Mouse (Mus musculus) retina, embryonic 14.5 days (tissue): ENCODE results near the gene Baz1b.

Source experiments
- DNase-seq: peaks from one replicate; pipeline ENCODE4 v3.0.0-alpha.2; 2015; ENCODE audit warnings: low spot score

The Baz1b gene

DNA sequence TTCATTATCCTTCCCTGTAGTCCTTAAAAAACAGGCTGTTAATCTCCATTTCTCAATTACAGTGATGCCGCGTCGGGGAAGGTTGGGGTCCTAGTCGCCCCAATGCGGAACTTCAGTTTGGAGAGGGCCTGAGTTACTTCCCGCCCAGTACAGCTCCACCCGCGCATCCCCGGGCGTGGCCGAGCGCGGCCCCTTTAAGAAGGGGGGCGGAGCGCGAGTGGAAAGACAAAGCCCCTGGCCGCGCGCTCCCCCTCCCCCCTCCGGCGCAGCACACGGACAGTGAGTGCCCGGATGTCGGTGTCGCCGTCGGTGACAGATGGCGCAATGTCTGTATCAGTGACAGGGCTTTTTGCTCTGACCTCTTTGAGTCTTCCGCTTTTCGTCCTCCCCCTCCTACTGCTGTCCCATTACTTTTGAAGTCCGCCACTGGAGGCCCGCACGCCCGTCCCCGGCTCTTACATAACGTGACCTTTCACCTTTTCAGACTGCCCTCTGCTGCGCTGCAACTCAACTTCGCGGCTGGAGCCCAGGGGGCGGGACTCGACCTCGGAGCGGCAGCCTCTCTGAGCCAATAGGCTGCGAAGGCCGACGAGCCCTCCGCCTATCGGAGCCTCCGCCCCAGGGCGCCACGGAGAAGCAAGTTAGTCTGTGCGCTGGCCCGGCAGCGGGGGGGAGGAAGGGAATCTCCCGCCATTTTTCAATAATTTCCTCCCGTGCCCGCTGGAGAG, at the start of gene Baz1b:
Baz1b (plus strand) TSS at position 644 of the 728 bp plus-strand sequence.
- peak; percentile 98 for DNase-seq

DNA sequence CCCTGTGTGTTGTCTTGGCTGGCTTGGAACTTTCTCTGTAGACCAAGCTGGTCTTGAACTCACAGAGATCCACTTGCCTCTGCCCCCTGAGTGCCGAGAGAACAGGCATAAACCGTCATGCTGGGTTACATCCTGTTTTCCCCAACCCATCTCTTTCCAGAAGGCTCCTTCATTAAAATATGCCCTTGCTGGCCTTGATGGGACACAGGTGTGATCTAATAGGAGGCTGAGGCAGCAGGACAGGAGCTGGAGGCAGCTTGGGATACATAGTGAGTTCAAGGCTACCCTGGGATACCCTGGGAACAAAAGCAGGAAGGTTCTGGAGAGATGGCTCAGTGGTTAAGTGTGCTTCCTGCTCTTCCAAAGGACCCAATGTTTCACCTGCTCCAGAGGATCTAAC, 47.2 kb upstream of the Baz1b start:
- no peak for DNase-seq

DNA sequence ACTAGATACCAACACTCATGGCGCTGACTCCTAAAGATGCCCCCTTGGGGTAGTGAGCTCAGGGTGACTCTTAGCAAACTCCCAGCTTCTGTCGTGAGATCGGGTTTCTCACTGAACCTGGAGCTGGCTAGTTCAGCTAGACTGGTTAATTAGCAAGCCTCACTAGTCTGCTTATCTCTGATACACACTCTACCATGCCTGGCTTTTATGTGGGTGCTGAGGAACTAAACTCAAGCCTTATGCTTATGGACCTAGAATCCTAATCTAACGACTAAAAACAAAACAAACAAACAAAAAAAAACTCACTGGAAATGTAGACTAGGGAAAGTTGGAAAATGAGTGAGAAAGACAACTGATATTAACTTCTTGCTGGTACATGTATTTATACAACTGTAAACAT, 42.6 kb upstream of the Baz1b start:
- no peak for DNase-seq

DNA sequence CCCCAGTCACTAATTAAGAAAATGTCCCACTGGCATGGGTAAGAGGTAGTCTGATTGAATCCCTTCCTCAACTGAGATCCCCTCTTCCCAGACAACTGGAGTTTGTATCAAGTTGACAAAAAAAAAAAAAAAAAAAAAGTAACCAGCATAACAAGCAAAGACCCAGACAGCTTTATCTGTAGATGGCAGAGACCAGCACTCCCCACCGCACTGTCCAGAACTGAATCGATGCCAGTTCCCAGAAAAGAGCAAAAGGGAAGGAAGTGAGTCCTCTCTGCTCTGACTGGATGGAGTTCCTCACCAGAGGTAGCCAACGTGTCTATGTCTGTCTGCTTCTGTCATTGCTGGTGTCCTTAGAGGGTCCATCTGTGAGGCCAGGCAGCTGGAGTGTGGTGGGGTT, 41.5 kb upstream of the Baz1b start:
- DNase-seq = no peak

DNA sequence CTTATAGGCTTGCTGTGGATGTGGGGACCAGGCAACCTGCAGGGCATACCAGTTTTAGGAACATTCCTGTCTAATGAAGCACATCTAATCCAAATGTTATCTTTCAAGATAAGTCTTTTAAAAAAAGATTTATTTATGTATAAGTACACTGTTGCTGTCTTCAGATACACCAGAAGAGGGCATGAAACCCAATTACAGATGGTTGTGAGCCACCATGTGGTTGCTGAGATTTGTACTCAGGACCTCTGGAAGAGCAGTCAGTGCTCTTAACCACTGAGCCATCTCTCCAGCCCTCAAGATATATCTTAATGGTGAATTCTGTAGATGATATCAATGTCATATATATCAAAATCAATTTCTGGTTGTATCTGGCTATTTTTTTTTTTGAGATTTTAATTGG, 41.1 kb upstream of the Baz1b start:
- no peak for DNase-seq

DNA sequence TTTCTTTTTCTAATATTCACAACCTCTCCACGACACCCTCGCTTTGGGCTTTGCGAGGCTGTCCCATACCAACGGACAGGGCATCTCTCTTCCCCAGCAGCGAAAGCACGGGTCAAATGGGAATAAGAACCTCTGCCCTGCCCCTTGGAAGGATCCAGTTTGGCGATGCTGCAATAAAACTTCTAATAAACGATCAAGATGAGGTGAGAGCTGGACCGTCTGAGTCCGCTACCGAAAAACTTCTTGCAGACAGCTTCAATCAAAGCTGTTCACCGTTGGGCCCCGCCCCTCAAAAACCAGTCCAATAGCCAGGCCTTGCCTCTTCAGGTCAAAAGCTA, 38.4 kb upstream of the Baz1b start:
- DNase-seq = no peak

DNA sequence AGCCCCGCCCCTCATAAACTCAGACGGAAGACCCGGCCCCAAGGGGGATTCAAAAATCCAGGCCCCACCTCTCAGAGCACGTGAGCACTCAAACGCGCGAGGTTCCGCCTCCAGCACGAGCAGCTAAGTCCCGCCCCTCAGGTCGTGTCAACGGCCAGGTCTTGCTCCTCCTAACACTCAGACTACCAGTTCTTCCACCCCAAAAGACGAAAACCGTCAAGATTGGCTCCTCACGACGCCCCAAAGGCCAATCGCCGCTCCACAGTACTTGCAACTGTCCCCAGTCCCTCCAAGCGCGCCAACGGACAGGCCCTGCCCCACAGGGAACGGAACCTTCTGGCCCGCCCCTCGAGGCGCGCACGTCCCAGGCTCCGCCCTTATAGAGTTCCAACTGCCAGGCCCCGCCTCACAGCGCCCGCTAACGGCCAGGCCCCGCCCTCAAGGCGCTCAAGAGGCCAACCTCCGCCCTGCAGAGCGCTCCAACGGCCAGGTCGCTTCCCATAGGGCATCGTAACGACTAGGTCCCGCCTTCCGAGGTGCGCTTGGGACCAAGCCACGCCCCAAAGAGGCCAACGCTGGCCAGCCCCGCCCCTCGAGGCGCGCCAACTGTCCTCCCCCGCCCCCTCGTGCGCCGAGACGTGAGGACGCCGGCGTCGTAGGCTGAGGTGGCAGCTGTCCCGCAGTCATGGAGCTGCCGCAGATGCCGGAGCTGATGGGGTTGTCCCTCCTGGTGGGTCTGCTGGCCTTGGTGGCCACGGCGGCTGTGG, 37.8 kb upstream of the Baz1b start, which contains the start of gene Tbl2:
Tbl2 (plus strand) TSS at position 605 of the 767 bp plus-strand sequence.
- DNase-seq = peak; percentile 99

DNA sequence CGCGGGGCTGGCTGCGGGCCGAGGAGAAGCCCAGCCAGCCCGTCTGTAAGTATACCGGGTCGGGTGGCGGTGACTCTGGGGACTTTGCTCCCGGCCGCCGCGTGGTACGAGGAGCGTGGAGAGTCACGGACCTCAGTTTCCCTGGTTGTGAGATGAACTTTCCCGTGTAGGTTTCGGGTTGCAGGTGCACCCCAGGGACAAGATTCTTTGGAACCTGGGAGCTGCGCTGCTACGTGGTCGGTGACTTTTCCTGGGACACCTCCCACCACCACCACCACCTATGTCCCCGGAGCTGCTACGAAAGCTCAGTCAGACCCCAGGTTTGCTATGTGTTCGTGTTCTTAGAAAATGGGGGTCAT, 37.3 kb upstream of the Baz1b start:
- DNase-seq = no peak

DNA sequence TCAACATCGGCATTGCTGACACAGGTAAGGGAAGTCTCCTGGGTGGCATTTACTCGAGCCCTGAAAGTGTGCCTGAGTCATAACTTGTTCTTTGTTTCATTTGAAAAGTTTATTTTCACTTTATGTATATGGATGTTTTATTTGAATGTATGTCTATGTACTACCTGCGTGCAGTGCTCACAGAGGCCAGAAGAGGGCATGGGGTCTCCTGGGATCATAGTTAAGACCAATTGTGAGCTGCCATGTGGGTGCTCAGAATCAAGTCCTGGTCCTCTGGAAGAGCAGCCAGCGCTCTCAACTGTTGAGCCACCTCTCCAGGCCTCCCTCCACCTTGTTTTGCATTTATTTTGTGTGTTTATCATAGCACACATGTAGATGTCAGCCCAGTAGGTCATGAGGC, 30.6 kb upstream of the Baz1b start:
- no peak for DNase-seq

DNA sequence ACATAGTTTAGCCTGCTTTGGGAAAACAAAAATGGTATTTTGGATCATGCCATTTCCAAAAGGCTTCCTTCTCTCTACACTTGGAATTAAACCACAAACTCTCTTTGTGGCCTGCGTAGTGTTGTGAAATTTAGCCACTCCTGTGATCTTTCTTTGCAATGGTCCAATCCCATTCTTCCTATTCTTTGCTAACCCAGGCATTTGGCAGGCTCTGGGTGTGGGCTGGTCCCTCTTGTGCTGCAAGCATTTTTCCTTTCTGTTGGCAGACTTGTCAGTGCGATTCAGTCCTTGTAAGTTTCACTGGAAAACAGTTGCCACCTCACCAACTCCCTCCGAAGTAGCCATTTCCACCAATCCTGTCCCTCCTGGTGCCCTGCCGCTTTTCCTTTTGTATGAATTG, 25.8 kb upstream of the Baz1b start:
- no peak for DNase-seq

DNA sequence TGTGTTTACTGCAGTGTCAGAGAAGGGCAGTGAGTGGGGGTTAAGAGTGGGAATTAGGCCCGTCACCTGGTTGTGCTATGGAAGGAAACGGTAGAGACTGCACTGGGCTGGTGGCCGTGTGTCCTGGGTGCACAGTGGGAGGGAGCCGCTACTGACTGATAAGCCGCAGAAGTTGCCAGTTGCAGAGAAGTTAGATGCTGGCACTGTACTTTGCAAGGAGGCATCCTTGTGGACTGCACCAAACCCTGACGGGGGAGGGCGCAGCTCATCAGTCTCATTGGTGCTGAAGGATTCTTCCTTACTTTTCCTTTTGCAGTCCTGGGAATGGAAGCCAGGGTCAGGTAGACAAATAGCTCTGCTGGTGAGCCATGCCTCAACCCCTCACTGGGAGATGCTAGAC, 25.4 kb upstream of the Baz1b start:
- no peak for DNase-seq

DNA sequence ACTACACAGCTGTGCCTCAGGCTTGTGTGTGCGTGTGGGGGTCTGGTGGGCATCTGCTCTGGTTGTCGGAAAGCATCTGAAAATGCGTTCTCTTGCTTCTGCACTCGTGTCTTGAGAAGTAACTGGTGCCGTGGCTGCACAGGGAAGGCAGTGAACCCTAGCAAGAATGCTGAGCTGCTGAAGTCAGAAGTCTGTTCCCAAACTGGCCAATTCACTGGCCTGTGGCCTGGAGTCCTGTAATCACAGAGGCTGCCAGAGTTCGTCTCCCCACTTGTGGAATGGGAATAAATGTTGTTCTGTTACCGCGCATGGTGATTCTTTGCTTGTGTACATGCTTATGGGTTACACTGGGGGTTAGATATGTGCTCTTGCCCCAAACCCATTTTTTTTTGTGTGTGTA, 24.7 kb upstream of the Baz1b start:
- no peak for DNase-seq

DNA sequence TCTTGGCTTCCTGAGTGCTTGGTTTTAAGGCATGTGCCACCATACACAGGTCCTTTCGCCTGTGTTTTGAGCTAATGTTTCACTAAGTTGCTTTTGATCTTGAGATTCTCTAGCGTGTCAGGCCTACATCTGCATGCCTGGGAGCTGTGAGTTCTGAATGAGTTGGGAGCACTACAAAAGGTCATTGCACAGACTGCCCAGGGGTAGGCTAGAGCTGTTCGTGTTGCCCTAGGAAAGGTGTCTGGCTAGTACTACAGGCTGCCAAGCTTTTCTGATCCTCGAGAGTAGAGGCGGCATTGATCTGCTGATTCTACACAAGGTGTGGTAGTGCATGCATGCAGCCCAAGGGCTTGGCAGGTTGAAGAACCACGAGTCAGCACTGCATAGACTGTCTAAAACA, 24.2 kb upstream of the Baz1b start:
- no peak for DNase-seq

DNA sequence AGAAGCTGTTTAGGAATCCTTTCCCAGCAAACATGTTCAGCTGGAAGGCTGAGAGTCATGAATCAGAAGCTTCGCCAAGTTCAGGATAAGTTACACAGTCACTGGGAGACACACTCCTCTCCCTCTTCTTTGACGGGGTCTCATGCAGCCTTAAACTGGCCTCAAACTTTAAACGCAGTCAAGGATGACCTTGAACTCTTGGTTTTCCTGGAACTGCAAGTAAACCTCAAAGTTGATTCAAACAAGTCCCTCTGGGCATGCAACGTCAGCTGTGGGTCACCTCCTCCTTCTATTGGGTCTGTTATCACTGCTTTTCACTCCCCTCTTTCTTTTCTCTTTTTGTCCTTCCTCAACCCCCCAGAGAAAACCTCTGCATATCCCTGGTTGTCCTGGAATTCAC, 20.2 kb upstream of the Baz1b start:
- no peak for DNase-seq

DNA sequence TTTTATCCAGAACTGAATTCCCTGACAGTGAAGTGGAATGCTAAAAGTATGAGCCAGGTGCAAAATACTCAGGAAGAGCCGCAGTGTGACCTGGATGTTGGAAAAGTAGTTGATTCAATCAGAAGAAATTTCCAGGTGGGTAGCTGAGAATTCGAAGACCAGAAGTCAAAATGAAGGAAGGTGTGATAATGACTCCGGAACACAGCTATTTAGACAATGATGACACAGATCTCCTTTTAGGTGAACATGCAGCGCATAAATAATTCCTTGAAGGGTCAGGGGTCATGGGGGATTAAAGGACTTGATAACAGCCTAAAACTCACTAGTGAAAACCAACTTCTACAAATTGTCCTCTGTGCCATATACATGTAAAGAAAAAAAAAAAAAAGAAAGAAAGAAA, 19.6 kb upstream of the Baz1b start:
- DNase-seq = no peak

DNA sequence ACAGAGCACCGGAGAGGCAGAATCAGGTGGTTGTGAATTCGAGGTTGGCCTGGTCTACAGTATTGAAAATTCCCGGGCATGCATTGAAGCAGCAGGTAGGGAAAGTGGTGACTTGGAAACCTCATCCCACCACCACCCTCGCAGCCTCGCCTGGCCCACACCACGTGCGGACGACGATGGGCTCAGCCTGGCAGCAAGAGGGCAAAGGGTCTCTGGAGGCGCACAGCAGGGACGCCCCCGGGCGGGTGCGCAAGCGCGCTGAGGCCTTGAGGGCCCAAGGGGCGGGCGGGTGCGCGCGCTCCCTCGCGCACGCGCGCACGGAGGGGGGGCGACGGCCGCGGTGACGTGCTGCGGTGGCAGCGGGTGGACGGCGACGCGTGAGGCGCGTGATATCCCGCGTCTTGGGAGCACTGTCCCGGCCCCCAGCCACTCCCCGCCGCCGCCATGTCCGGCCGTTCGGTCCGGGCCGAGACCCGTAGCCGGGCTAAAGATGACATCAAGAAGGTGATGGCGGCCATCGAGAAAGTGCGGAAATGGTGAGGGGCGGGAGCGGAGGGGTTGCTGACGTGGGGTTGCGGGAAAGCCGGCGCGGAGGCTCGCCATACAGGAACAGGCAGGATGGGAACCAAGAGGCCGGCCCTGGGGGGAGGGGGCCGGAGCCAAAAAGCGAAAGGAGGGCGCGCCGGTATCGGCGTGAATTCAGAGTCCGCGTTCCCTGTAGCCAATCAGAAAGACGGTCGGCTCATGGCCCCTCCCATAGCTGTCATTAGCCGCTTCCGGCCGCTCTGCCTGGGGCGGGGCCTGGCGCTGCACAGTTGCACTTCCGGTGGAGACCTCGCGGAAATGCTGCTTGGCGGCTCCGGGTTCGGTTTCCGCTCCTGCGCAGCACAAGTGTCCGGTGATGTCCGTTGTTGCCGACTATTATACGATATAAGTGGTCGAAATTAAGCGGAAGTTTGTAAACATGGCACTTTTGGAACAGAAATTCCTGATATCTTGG, 18.7 kb upstream of the Baz1b start, which contains the start of gene Bcl7b:
Bcl7b (plus strand) TSS at position 221 of the 1,000 bp plus-strand sequence.
- DNase-seq = peak; percentile 99

DNA sequence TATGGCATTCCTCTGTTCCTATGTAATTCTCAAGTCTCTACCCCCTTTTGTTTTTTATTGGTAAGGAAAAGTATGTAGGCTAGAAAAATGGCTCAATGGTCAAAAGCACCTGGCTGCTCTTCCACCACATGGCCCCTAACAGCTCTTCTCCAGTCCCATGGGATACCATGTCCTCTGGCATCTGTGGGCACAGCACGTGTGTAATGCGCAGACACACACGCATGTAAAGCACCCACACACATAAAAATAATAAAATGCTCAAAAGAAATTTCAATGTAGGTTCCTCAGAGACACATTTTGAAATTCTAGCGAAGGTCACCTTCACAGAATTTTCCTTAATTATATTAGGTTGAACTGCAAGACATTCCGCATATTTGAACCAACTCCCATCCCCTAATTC, 17.6 kb upstream of the Baz1b start:
- DNase-seq = no peak

DNA sequence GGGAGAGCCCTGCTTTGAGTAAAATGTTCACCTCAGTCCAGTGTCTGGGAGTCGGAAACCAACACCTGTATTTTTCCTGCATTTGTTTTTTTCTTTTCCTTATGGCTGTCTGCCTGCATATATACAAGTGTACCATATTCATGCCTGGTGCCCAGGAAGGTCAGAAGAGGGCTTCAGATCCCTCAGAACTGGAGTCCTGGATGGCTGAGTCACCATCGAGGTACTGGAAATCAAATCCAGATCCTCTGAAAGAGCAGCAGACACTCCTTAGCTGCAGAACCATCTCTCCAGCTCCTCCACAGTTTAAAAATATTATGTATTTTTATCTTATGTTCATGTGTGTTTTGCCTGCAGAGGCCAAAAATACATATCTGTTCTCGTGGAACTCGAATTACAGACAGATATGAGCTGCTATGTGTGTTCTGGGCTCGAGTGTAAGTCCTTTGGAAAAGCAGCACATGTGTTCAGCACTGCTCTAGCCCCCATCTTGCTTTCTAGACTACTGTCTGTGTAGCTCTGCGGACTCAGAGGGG, 15.3 kb upstream of the Baz1b start:
- DNase-seq = no peak

DNA sequence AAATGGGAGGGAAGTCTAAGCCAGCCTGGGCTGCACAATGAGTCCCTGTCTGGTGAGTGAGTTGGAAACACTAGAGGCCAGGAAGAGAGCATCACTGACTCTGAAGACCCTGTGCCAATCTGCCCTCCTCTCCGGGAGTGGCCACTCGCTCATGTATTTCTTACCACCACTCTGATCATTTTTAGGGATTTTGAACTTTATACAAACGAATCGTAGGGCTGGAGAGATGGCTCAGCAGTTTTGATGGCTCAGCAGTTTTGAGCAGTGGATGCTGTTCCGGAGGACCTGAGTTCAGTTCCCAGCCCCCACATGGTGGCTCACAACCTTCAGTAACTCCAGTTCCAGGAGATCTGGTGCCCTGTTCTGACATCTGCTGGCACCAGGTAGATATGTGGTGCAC, 14.1 kb upstream of the Baz1b start:
- DNase-seq = no peak

DNA sequence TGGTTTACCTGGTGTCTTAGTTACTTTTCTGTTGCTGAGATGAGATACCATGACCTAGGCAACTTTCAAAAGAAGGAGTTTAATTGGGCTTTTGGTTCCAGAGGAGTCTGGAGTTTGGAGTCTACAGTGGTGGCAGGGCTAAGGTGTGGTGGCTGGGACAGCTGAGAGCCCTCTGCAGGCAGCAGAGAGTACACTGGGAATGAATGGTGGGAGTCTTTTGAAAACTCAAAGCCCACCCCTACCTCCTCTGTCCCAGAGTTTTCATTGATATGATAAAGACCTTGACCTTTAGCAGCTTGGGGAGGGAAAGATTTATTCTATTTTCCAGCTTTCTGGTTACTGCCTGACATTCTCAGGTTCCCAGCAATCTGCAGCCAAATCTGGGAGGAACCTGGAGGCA, 12.0 kb upstream of the Baz1b start:
- DNase-seq = no peak

DNA sequence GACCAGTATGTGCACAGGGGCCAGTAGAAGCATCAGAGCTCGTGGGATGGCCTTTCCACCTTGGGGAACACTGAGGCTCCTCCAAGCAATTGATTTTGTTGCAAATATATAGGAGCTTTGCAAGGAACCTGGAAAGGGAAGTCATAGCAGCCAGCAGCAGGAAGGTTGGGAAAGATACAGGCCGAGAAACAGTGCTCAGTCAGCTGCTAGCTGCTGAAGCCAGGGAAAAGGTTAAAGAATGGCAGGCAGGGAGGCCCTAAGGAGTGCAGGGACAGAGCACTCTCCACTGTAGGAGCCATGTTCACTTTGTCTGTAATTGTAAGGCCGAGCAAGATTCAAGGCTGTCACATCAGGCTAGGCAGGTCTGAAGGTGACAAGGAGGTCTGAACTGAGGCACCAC, 8.5 kb upstream of the Baz1b start:
- no peak for DNase-seq

DNA sequence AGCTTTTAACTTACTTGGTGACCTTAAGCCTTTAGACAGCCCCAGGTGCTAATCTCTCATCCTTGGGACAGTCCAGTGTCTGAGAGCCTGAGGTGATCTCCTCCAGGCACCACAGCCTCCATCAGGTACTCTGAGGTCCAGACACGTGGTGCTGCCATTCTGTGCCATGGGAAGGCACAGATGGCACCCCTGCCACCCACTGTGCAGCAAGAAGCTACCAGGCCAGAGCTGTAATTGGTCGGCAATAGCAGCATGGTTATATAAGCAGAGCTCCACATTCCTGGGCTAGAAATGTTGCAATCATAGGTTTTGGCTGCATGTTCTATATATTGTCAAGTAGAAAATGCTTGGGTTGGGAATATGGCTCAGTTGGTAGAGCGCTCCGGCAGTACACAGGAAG, 8.1 kb upstream of the Baz1b start:
- DNase-seq = no peak
